In the genomic region with DNA sequence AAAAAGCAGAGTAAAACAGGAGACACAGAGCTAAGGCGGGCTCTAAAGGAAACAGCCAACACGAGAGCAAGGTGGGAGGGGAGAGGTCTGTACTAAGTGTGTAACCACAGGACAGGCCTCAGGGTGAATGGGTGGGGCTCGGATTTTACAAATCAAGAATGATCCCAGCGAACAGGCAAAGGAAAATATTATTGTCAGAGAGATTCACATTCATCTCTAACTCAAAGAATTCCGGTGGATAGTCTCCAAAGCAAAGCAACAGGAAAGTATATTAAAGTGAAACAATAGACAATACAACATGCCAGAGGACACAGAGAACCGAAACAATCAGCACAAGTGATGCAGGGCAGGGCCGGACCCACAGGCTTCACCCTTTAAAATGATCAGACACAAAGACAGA, we compare ENCODE assay signal across 21 mouse cellular contexts. TPM values are rescaled to one million over a fixed set of nuclear protein-coding genes. Genes with fewer than 3 reads are reported as not detected.
DNase-seq lines count a peak whose midpoint lies in the region; ATAC-seq and TF ChIP-seq lines count a peak whose summit lies in the region.
"Had no signal": no experiment of that assay in that cellular context is flagged by ENCODE, and none has a peak within 500 bp of the region (broad histone marks: within the 10 kb centered on the region; RNA-seq: fewer than 3 reads in every experiment).

No protein-coding gene starts in this region.

- no peak for DNase-seq in heart, adult 2 months
- DNase-seq in heart, embryonic 10.5 days (ENCODE audit: low spot score): no peak
- peak; percentile 12 for DNase-seq in lung, postnatal 0 days (ENCODE audit: low spot score)
- no peak for DNase-seq in lung, postnatal 25 days (ENCODE audit: low spot score)
- DNase-seq: adrenal gland, postnatal 10 days; cerebellum, adult 18-20 months; cerebellum, adult 9-11 months; cerebellum, postnatal 36 days; gastrocnemius, postnatal 25 days; kidney, adult 18-20 months had no signal

- H3K4me1 ChIP-seq in heart, adult 2 months (ENCODE audit: control insufficient read depth, insufficient read depth, low read length): peaks cover 12% of the 10 kb centered on the region
- H3K4me1 ChIP-seq in heart, embryonic 10.5 days: peaks cover 13% of the 10 kb centered on the region; the same call in 1 of the 2 replicates
- no peaks in the 10 kb centered on the region for H3K4me1 ChIP-seq in lung, postnatal 0 days (ENCODE audit: insufficient read depth, low read depth, low read length)
- H3K4me1 ChIP-seq in brown adipose tissue, adult 24 weeks (ENCODE audit: control insufficient read depth, insufficient read depth, insufficient read length, low read length): peaks cover 21% of the 10 kb centered on the region
- H3K4me1 ChIP-seq in intestine, embryonic 16.5 days (ENCODE audit: control insufficient read depth, insufficient read depth, low read length): peaks cover 7% of the 10 kb centered on the region
- H3K4me1 ChIP-seq: embryonic facial prominence, embryonic 13.5 days; forebrain, embryonic 12.5 days; hindbrain, embryonic 15.5 days had no signal

- no peak for TF ChIP-seq EP300 in heart, adult 2 months (IDR thresholded peaks at IDR 0.05; ENCODE audit: insufficient read depth, low read depth, low read length)
- TF ChIP-seq EP300 in lung, postnatal 0 days (IDR thresholded peaks at IDR 0.05): no peak

- no peak overlapping the region for H3ac ChIP-seq in myocyte (ENCODE audit: control insufficient read depth, insufficient read length)

- H3K27ac ChIP-seq in heart, adult 2 months: peak overlapping the region; percentile 6; the same call in 1 of the 2 replicates
- H3K27ac ChIP-seq in heart, embryonic 10.5 days: no peak overlapping the region
- no peak overlapping the region for H3K27ac ChIP-seq in lung, postnatal 0 days (ENCODE audit: low read length)
- H3K27ac ChIP-seq in brown adipose tissue, adult 24 weeks (replicated peaks; ENCODE audit: low read depth, low read length): peak overlapping the region; percentile 79
- no peak overlapping the region for H3K27ac ChIP-seq in intestine, embryonic 16.5 days (ENCODE audit: low read length)
- H3K27ac ChIP-seq: embryonic facial prominence, embryonic 13.5 days; forebrain, embryonic 12.5 days; hindbrain, embryonic 10.5 days; hindbrain, embryonic 15.5 days had no signal

- TF ChIP-seq CTCF in heart, adult 2 months (IDR thresholded peaks at IDR 0.05): no peak
- TF ChIP-seq CTCF in lung, postnatal 0 days (IDR thresholded peaks at IDR 0.05): no peak

- H3K4me2 ChIP-seq in lung, postnatal 0 days (replicated peaks; ENCODE audit: low read depth, low read length): no peak overlapping the region
- peak overlapping the region; percentile 8 for H3K4me2 ChIP-seq in myocyte (ENCODE audit: low read depth)
- no peak overlapping the region for H3K4me2 ChIP-seq in intestine, embryonic 16.5 days (ENCODE audit: low read depth, low read length)
- H3K4me2 ChIP-seq: embryonic facial prominence, embryonic 13.5 days; forebrain, embryonic 12.5 days; heart, embryonic 12.5 days; hindbrain, embryonic 15.5 days had no signal

- H3K36me3 ChIP-seq in heart, adult 2 months (ENCODE audit: control insufficient read depth, insufficient read depth, low read length): peaks cover 12% of the 10 kb centered on the region
- peaks cover 8% of the 10 kb centered on the region; the same call in 1 of the 2 replicates for H3K36me3 ChIP-seq in heart, embryonic 10.5 days
- no peaks in the 10 kb centered on the region for H3K36me3 ChIP-seq in lung, postnatal 0 days (ENCODE audit: insufficient read depth, low read length)
- no peaks in the 10 kb centered on the region for H3K36me3 ChIP-seq in myocyte (ENCODE audit: control insufficient read depth, insufficient read depth)
- no peaks in the 10 kb centered on the region for H3K36me3 ChIP-seq in intestine, embryonic 16.5 days (ENCODE audit: control insufficient read depth, insufficient read depth, low read length)
- H3K36me3 ChIP-seq: G1E; hindbrain, embryonic 15.5 days had no signal

- H3K79me2 ChIP-seq in heart, adult 2 months (replicated peaks; ENCODE audit: control insufficient read depth, insufficient read depth, low read length): peaks cover 4% of the 10 kb centered on the region; the same call in 1 of the 2 replicates
- no peaks in the 10 kb centered on the region for H3K79me2 ChIP-seq in myocyte (ENCODE audit: control insufficient read depth, insufficient read depth)

- H3K27me3 ChIP-seq in heart, adult 2 months (ENCODE audit: control insufficient read depth, insufficient read depth, low read length): no peaks in the 10 kb centered on the region
- no peaks in the 10 kb centered on the region for H3K27me3 ChIP-seq in heart, embryonic 10.5 days (ENCODE audit: insufficient read depth, poor library complexity, severe bottlenecking)
- H3K27me3 ChIP-seq in lung, postnatal 0 days (replicated peaks; ENCODE audit: insufficient read depth, low read length): no peaks in the 10 kb centered on the region
- H3K27me3 ChIP-seq in myocyte (ENCODE audit: control insufficient read depth, insufficient read depth, insufficient read length): no peaks in the 10 kb centered on the region
- H3K27me3 ChIP-seq in intestine, embryonic 16.5 days (replicated peaks; ENCODE audit: control insufficient read depth, insufficient read depth, low read length): no peaks in the 10 kb centered on the region
- H3K27me3 ChIP-seq: embryonic facial prominence, embryonic 13.5 days; forebrain, embryonic 12.5 days; heart, embryonic 12.5 days; hindbrain, embryonic 15.5 days had no signal

- no peak; the same call in 1 of the 2 replicates for ATAC-seq in lung, postnatal 0 days
- no peak for ATAC-seq in intestine, embryonic 16.5 days
- ATAC-seq: forebrain, embryonic 16.5 days; inflammation-experienced regulatory T-cells, adult 6 months had no signal

- WGBS in heart, adult 2 months: 50% methylated on average over 7 of the region's 7 CpGs
- 76% methylated on average over 7 of the region's 7 CpGs for WGBS in heart, embryonic 10.5 days
- 73% methylated on average over 7 of the region's 7 CpGs for WGBS in lung, postnatal 0 days
- 76% methylated on average over 7 of the region's 7 CpGs for WGBS in intestine, embryonic 16.5 days

- H3K9ac ChIP-seq in heart, adult 2 months (ENCODE audit: low read depth, low read length): no peak overlapping the region
- H3K9ac ChIP-seq in lung, postnatal 0 days (replicated peaks; ENCODE audit: low read depth): no peak overlapping the region
- H3K9ac ChIP-seq in intestine, embryonic 16.5 days (ENCODE audit: low read depth, low read length): no peak overlapping the region
- H3K9ac ChIP-seq: embryonic facial prominence, embryonic 13.5 days; forebrain, embryonic 12.5 days; heart, embryonic 12.5 days; hindbrain, embryonic 15.5 days had no signal

- no peak for TF ChIP-seq POLR2A in heart, adult 2 months (IDR thresholded peaks at IDR 0.05; ENCODE audit: insufficient read depth, low read depth, low read length)
- no peak for TF ChIP-seq POLR2A in myocyte (IDR thresholded peaks at IDR 0.05; ENCODE audit: insufficient read length, low read depth)

- no peak overlapping the region for H3K4me3 ChIP-seq in heart, adult 2 months
- no peak overlapping the region for H3K4me3 ChIP-seq in heart, embryonic 10.5 days
- no peak overlapping the region for H3K4me3 ChIP-seq in lung, postnatal 0 days (ENCODE audit: low read depth, low read length)
- no peak overlapping the region for H3K4me3 ChIP-seq in brown adipose tissue, adult 24 weeks (ENCODE audit: insufficient read depth, low read depth, low read length)
- no peak overlapping the region for H3K4me3 ChIP-seq in myocyte
- H3K4me3 ChIP-seq in intestine, embryonic 16.5 days (ENCODE audit: low read length): no peak overlapping the region
- H3K4me3 ChIP-seq: embryonic facial prominence, embryonic 13.5 days; forebrain, embryonic 12.5 days; heart, embryonic 12.5 days; hindbrain, embryonic 10.5 days; hindbrain, embryonic 15.5 days had no signal

- H3K9me3 ChIP-seq in heart, embryonic 10.5 days: no peaks in the 10 kb centered on the region
- no peaks in the 10 kb centered on the region for H3K9me3 ChIP-seq in lung, postnatal 0 days (ENCODE audit: low read length)
- H3K9me3 ChIP-seq in intestine, embryonic 16.5 days (ENCODE audit: control insufficient read depth, low read length): no peaks in the 10 kb centered on the region
- H3K9me3 ChIP-seq: embryonic facial prominence, embryonic 13.5 days; heart, embryonic 12.5 days; hindbrain, embryonic 10.5 days; hindbrain, embryonic 15.5 days had no signal

- intact Hi-C loops in heart, adult 2 months (cut with DNase I): loop anchor here (2.0 to 5.0 kb wide), 2 partner anchors 14 to 451 kb away; a partner anchor contains a TSS

TF ChIP-seq in myocyte, 11 proteins besides CTCF, POLR2A, EP300 and RAD21:
- TF ChIP-seq MYOD1 (IDR thresholded peaks at IDR 0.05; ENCODE audit: control insufficient read depth in 1 of 3, insufficient read length in 2 of 3, low read depth in 2 of 3) (no peak), MAX (IDR thresholded peaks at IDR 0.05; ENCODE audit: low read depth) (no peak), USF1 (IDR thresholded peaks at IDR 0.05; ENCODE audit: low read depth) (no peak), REST (IDR thresholded peaks at IDR 0.05; ENCODE audit: insufficient read depth, insufficient read length) (no peak), POLR2AphosphoS2 (IDR thresholded peaks at IDR 0.05; ENCODE audit: insufficient read length, low read depth) (no peak), CEBPB (IDR thresholded peaks at IDR 0.05; ENCODE audit: insufficient read depth, poor library complexity, severe bottlenecking) (no peak)
TF ChIP-seq in myocyte: peak in this region for 0.

RNA-seq across cellular contexts. Expression of a gene that starts 15.0 kb away (rescaled TPM):
- 100 to 1,000 TPM; 106 to 117 TPM for total RNA-seq in heart, adult 2 months (2021)
- polyA plus RNA-seq in heart, adult 2 months (2012; rRNA removed): 28.1 and 40.4 TPM in 2 replicates
- 60.5 and 65.2 TPM in 2 replicates for polyA plus RNA-seq in heart, embryonic 10.5 days (2016; fragmentation: Nextera tagmentation; extraction: Ambion mirVana)
- polyA plus RNA-seq in lung, postnatal 0 days (2015; fragmentation: Nextera tagmentation; extraction: Ambion mirVana): 91.0 and 94.3 TPM in 2 replicates
- polyA plus RNA-seq in brown adipose tissue, adult 24 weeks (2012; ENCODE audit: insufficient read depth, insufficient read length, missing spikeins): 21.5 and 28.9 TPM in 2 replicates
- 5.8 TPM for polyA plus RNA-seq in myocyte (2012; fragmentation: generic; extraction: Trizol)
- polyA plus RNA-seq in intestine, embryonic 16.5 days (2015; fragmentation: Nextera tagmentation; extraction: Ambion mirVana): 43.0 and 45.2 TPM in 2 replicates

Comparison
In these comparisons a context has a peak if more than half of its experiments do, and no peak if none do; other contexts are left out.
1. H3K27ac ChIP-seq: peak in heart, adult 2 months (single experiment) and brown adipose tissue, adult 24 weeks (single experiment); none in heart, embryonic 10.5 days (single experiment), lung, postnatal 0 days (single experiment) and intestine, embryonic 16.5 days (single experiment).